Mouse (Mus musculus): ENCODE measurements at regions not wholly inside any gene's neighbourhood (a gene's known extent, or its start where the extent isn't known, plus 50 kb on each side); places are given as distances from the start of the nearest gene placed in this dataset.

- DNase-seq: peak; percentile 60 to 80
Measured at GRCm38 (mm10) chr10:3630763-3631223, 90.8 kb downstream of the Iyd start.

- DNase-seq: peak; percentile 45 to 55
Measured at GRCm38 (mm10) chr10:3633871-3634496, 93.9 kb downstream of the Iyd start.

GRCm38 (mm10) chr10:3644111-3644510 lies 96.1 kb upstream of the Plekhg1 start:
- no peak for DNase-seq

GRCm38 (mm10) chr10:3645030-3645429 lies 95.1 kb upstream of the Plekhg1 start:
- DNase-seq: no peak

GRCm38 (mm10) chr10:3646151-3646910 lies 93.8 kb upstream of the Plekhg1 start:
- DNase-seq: no peak

- no peak for DNase-seq
Measured at GRCm38 (mm10) chr10:3647811-3648731, 92.1 kb upstream of the Plekhg1 start.

- no peak for DNase-seq
Measured at GRCm38 (mm10) chr10:3649983-3650382, 90.2 kb upstream of the Plekhg1 start.

GRCm38 (mm10) chr10:3650561-3650960 lies 89.6 kb upstream of the Plekhg1 start:
- DNase-seq: no peak

GRCm38 (mm10) chr10:3652522-3652921 lies 87.6 kb upstream of the Plekhg1 start:
- no peak for DNase-seq

- no peak for DNase-seq
Measured at GRCm38 (mm10) chr10:3656081-3656480, 84.1 kb upstream of the Plekhg1 start.

- DNase-seq: no peak
Measured at GRCm38 (mm10) chr10:3662156-3662555, 78.0 kb upstream of the Plekhg1 start.

- peak; percentile 9 to 27 for DNase-seq
Measured at GRCm38 (mm10) chr10:3662571-3662970, 77.6 kb upstream of the Plekhg1 start.

- peak; percentile 43 to 71 for DNase-seq
Measured at GRCm38 (mm10) chr10:3663296-3663695, 76.9 kb upstream of the Plekhg1 start.

GRCm38 (mm10) chr10:3684481-3684880 lies 55.7 kb upstream of the Plekhg1 start:
- peak; percentile 14 to 42 for DNase-seq
